Mouse (Mus musculus): ENCODE measurements around the gene Hcfc1r1. TPM values are rescaled to one million over a fixed set of nuclear protein-coding genes. Genes with fewer than 3 reads are reported as not detected.

Hcfc1r1 gene
- polyA plus RNA-seq (2016; fragmentation: Nextera tagmentation; extraction: Ambion mirVana) = 28.0 and 29.0 TPM in 2 replicates

DNA sequence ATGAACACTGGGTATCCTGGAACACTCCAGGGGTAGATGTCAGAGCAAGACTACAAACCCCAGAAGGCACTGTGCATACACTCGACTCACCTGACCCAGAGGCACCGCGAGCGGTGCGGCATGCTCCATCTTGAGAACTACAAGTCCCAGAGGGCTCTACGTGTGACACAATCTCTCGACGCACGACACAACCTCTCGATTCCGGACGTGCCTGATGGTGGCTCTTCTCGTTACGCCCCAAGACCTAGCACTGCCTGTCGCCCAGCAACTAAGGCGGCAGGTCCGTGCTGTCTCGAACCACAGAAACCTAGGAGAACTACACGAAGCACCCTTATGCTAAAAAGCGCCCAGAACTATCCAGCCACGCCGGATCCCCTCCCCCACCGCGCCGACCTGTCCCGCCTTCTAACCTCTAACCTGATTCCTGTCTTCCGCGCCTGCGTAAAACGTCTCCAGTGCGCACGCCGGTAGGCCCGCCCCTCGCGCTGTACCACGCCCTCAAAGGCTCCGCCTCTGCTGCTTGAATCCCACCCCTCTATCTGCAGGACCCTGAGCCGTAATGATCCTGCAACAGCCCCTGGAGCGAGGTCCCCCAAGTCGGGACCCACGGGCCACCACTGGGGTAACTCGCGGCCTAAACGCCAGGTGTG, at the start of gene Hcfc1r1, which contains the start of gene Thoc6:
Gene Hcfc1r1, plus strand, starts transcription at position 173 of the 650 bp plus-strand sequence.
Gene Thoc6, minus strand, starts transcription at position 459 of the 650 bp plus-strand sequence.
- Histone ChIP-seq H3K27me3 (ENCODE audit: poor library complexity, severe bottlenecking) (peaks cover 44% of the 10 kb centered on the region), H3K9me3 (no peaks in the 10 kb centered on the region), H3K4me3 (peak within 1 kb of the TSS; percentile 68), H3K36me3 (replicated peaks) (peaks cover 23% of the 10 kb centered on the region), H3K27ac (peak within 1 kb of the TSS; percentile 93), H3K4me1 (peaks cover 53% of the 10 kb centered on the region)
- WGBS = under 1% methylated on average over 45 of the region's 45 CpGs
- peak; percentile 94 for DNase-seq (ENCODE audit: extremely low spot score, low spot score)

DNA sequence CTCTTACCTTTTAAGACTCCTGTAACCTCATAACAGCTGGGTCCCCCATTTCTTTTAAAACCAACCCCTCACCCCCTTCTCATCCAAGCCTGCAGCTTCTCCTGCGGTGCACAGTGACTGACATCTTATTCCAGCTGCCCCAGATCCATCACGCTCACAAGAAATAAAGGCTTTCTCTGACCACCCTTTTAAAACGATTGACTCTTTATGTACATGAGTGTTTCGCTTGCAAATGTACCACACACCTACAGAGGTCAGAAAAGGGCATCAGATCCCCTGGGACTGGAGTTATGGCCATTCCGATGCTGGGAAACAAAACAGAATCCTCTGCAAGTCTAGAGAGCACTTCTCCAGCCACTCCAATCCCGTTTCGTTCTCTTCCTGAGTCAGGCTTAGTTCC, 45.6 kb upstream of the Hcfc1r1 start:
- no peak for DNase-seq (ENCODE audit: extremely low spot score, low spot score)
- Histone ChIP-seq H3K4me3 (no peak overlapping the region), H3K9me3 (no peaks in the 10 kb centered on the region), H3K27ac (no peak overlapping the region), H3K36me3 (replicated peaks) (no peaks in the 10 kb centered on the region), H3K4me1 (peaks cover 18% of the 10 kb centered on the region), H3K27me3 (ENCODE audit: poor library complexity, severe bottlenecking) (peaks cover 10% of the 10 kb centered on the region; the same call in 1 of the 2 replicates)
- WGBS = 45% methylated on average over 7 of the region's 7 CpGs

DNA sequence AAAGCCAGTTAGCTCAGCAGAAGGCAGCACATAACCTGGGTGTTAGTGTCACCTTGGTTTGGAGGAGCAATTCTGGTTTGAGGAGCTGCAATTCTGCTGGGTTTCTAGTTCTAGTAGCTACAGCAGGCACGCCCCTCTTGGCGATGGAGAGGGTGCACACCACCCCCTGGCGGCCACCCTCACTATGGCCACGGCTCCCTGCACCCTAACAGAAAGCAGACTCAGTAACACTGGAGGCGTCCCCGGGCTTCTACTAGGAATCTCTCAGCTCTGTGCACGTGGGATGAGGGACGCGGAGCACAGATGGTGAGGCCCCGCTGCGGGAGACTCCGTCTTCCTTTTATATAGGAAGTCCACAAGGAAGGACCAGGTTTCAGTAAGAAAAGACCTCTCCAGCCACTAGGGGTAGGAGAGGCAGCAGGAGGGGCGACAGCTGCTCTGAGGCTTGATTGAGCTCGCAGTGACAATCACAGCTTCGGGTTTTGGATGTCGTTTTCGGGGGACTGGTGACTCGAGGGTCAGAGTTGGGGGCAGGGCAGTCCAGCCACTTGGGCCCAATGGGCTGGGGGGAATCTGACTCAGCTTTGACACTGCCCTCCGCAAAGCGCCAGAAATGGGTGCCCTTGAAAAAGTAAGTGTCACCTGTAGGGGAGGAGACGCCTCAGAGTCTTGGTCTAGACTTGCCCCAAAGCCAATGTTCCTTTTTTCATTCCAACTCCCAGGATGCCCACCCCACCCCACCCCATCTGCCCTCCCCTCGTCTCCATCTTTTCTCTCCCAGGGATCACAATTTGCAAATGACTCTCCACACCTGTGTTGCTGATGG, 43.0 kb upstream of the Hcfc1r1 start:
- H3K4me3 ChIP-seq = peak overlapping the region; percentile 39
- peaks cover 18% of the 10 kb centered on the region for H3K4me1 ChIP-seq
- no peaks in the 10 kb centered on the region for H3K36me3 ChIP-seq (replicated peaks)
- H3K9me3 ChIP-seq = no peaks in the 10 kb centered on the region
- WGBS = 17% methylated on average over 22 of the region's 22 CpGs
- H3K27ac ChIP-seq = no peak overlapping the region
- DNase-seq (ENCODE audit: extremely low spot score, low spot score) = peak; percentile 79
- H3K27me3 ChIP-seq (ENCODE audit: poor library complexity, severe bottlenecking) = peaks cover 10% of the 10 kb centered on the region; the same call in 1 of the 2 replicates

DNA sequence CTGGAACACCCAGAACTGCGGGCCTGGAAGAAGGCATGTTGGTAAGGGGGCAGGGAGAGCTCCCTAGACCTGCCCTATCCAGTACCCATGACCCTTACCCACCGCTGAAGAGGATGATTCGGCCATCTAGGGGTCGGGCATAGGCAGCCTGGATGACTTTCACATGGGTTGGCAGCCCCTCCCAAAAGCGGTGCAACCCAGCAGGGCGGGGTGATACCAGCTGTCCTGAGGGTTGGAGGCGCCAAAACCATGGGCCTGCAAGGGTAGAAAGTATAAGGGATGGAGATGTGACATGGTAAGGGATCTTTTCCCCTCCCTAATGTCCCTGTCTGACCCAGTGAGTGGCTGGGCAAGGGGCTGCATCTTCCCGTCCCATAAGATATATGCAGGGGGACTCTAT, 42.2 kb upstream of the Hcfc1r1 start:
- Histone ChIP-seq H3K36me3 (replicated peaks) (no peaks in the 10 kb centered on the region), H3K27me3 (ENCODE audit: poor library complexity, severe bottlenecking) (peaks cover 10% of the 10 kb centered on the region; the same call in 1 of the 2 replicates), H3K4me3 (no peak overlapping the region), H3K27ac (no peak overlapping the region), H3K9me3 (no peaks in the 10 kb centered on the region), H3K4me1 (peaks cover 18% of the 10 kb centered on the region)
- WGBS = 86% methylated on average over 8 of the region's 8 CpGs
- DNase-seq (ENCODE audit: extremely low spot score, low spot score) = no peak

DNA sequence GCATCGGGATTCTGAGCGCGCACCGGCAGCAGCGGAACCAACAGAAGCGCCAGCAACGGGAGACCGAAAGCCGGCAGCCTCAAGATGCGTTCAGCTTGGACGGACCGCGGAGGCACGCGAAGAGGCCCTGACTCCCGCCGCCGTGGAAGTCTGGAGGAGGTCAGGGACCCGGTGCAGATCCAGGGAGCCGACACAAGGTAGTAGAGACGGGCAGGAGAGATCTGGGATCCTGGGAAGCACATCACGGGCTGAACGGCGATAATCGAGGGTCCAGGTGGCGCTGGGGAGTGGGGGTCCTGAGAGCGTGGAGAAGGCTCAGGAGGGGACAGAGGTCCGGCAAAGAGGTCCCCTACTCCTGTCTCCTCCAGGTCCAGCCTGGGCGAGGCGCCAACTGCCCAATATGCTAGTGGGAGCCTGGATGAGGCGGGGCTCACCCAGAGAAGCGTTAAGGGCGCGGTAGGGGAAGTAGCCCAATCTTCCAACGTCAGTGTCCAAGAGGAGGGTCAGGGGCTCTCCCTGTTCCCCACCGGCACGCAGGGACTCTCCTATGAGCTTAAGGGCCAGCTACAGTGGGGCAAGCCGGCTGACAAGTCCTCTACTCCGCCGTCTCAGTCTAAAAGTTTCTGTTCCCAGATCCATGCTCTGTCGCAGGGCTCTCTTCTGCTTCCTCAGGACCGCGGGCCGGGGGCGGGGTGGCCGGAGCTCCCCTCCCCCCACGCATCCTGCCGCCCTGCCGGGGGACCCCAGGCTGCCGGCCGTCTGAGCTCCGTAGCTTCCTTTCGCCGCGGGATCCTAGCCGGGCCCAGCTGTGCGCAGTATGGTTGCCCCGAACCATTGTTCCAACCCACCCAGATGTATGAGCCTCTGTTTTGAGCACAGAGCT, 28.5 kb upstream of the Hcfc1r1 start, which contains the start of gene Mmp25:
Gene Mmp25, minus strand, starts transcription at position 665 of the 883 bp plus-strand sequence.
- WGBS = under 1% methylated on average over 58 of the region's 58 CpGs
- peak within 1 kb of the TSS; percentile 56 for H3K4me3 ChIP-seq
- no peaks in the 10 kb centered on the region for H3K36me3 ChIP-seq (replicated peaks)
- peak; percentile 31 for DNase-seq (ENCODE audit: extremely low spot score, low spot score)
- H3K9me3 ChIP-seq = peaks cover 5% of the 10 kb centered on the region; the same call in 1 of the 2 replicates
- H3K27me3 ChIP-seq (ENCODE audit: poor library complexity, severe bottlenecking) = peaks cover 49% of the 10 kb centered on the region
- H3K4me1 ChIP-seq = peaks cover 12% of the 10 kb centered on the region
- H3K27ac ChIP-seq = peak within 1 kb of the TSS; percentile 58

DNA sequence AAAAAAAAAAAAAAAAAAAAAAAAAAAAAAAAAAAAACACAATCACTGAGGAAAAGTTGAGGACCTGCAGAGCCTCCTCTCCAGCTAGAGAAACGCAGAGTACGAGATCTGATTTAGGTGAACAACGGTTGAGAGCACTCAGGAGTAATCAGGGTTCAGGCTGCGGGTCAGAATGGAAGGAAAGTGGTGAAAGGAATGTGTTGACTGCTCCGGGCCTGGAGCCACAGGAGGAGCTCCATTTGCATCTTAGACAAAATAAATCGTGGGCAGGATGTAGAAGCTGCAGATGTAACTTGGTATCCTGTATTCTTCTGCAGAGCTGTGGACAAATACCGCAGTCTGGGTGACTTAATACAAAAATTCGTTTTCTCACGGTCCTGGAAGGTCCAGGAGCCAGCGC, 27.5 kb upstream of the Hcfc1r1 start:
- 39% methylated on average over 10 of the region's 10 CpGs for WGBS
- Histone ChIP-seq H3K27me3 (ENCODE audit: poor library complexity, severe bottlenecking) (peaks cover 49% of the 10 kb centered on the region), H3K27ac (no peak overlapping the region), H3K9me3 (peaks cover 5% of the 10 kb centered on the region; the same call in 1 of the 2 replicates), H3K4me3 (no peak overlapping the region), H3K4me1 (peaks cover 12% of the 10 kb centered on the region), H3K36me3 (replicated peaks) (no peaks in the 10 kb centered on the region)
- DNase-seq (ENCODE audit: extremely low spot score, low spot score) = no peak

DNA sequence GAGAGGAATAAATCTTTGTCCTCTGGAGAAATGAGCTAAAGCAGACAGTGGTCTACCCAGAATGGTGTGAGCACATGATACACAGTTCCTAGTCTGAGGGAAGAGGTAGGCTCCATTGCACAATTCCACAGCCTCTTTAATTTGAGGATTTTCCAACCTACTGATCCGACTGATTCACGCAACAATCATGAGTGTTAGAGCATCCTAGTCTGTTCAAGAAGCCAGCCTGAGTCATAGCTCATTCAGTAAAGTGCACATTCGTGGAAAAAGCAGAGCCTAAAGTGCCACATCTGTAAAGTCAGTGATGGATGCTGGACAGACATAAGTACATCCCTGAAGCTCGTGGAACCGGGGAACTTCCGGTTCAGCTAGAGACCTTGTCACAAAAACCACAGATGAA, 22.0 kb upstream of the Hcfc1r1 start:
- H3K4me3 ChIP-seq = no peak overlapping the region
- no peaks in the 10 kb centered on the region for H3K9me3 ChIP-seq
- DNase-seq (ENCODE audit: extremely low spot score, low spot score) = no peak
- H3K27me3 ChIP-seq (ENCODE audit: poor library complexity, severe bottlenecking) = peaks cover 10% of the 10 kb centered on the region
- H3K36me3 ChIP-seq (replicated peaks) = no peaks in the 10 kb centered on the region
- 90% methylated on average over 6 of the region's 6 CpGs for WGBS
- no peaks in the 10 kb centered on the region for H3K4me1 ChIP-seq
- H3K27ac ChIP-seq = no peak overlapping the region

DNA sequence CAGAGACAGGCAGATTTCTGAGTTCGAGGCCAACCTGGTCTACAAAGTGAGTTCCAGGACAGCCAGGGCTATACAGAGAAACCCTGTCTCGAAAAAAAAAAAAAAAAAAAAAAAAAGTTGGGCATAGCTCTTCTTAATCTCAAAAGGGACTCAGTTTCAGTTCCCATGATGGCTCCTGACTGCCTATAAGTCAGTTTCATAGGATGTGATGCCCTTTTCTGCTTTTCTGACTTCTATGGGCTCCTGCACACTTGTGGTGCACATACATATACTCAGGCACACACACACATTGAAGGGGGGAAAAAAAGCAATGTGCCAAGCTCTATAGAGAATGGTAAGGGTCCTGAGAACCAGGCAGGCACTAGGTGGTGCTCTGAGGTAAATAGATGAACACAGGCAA, 20.1 kb upstream of the Hcfc1r1 start:
- no peaks in the 10 kb centered on the region for H3K36me3 ChIP-seq (replicated peaks)
- 86% methylated on average over 2 of the region's 2 CpGs for WGBS
- H3K27ac ChIP-seq = no peak overlapping the region
- no peak for DNase-seq (ENCODE audit: extremely low spot score, low spot score)
- H3K9me3 ChIP-seq = no peaks in the 10 kb centered on the region
- no peaks in the 10 kb centered on the region; the same call in 1 of the 2 replicates for H3K27me3 ChIP-seq (ENCODE audit: poor library complexity, severe bottlenecking)
- no peaks in the 10 kb centered on the region for H3K4me1 ChIP-seq
- no peak overlapping the region for H3K4me3 ChIP-seq

DNA sequence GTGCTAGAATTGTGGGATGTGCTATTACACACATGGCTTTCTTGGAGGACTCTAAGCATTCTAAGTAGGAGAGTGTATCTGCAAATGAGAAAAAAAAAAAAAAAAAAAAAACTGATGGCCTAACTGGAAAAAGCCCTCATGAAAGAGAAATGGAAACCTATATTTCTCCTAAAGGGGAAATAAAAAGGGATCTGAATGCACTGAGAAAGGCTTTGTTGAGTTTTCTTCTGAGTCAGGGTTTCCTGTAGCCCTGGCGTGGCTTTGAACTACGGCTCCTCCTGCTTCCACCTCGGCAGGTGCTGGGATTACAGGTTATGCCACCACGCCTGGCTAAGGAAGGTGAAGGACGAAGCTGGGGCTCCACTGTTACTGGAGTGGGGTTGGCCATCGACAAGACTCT, 19.4 kb upstream of the Hcfc1r1 start:
- no peak for DNase-seq (ENCODE audit: extremely low spot score, low spot score)
- H3K27ac ChIP-seq = no peak overlapping the region
- H3K4me3 ChIP-seq = no peak overlapping the region
- H3K27me3 ChIP-seq (ENCODE audit: poor library complexity, severe bottlenecking) = peaks cover 3% of the 10 kb centered on the region; the same call in 1 of the 2 replicates
- WGBS = 72% methylated on average over 6 of the region's 6 CpGs
- no peaks in the 10 kb centered on the region for H3K9me3 ChIP-seq
- no peaks in the 10 kb centered on the region for H3K36me3 ChIP-seq (replicated peaks)
- no peaks in the 10 kb centered on the region for H3K4me1 ChIP-seq

DNA sequence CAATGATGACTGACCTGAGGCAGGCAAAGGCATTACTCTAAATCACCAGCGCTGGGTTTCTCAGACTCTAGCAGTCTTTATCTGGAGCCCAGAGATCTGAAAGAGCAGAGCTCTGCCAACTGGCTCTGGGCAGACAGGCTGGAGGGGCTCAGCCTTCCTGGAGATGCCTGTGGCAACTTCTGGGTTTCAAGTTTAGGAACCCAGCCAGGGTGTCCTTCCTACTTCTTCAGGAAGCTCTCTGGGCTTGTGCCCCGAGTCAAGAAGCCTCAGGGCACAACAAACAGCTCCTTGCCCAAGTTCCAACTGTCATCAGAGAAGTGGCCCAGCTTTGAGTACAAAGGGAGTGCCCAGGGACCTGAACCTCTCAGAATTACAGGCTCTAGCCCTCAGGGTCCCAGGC, 19.0 kb upstream of the Hcfc1r1 start:
- Histone ChIP-seq H3K4me1 (no peaks in the 10 kb centered on the region), H3K9me3 (no peaks in the 10 kb centered on the region), H3K36me3 (replicated peaks) (no peaks in the 10 kb centered on the region), H3K27ac (no peak overlapping the region), H3K4me3 (no peak overlapping the region), H3K27me3 (ENCODE audit: poor library complexity, severe bottlenecking) (peaks cover 8% of the 10 kb centered on the region)
- DNase-seq (ENCODE audit: extremely low spot score, low spot score) = no peak
- 64% methylated on average over 2 of the region's 2 CpGs for WGBS

DNA sequence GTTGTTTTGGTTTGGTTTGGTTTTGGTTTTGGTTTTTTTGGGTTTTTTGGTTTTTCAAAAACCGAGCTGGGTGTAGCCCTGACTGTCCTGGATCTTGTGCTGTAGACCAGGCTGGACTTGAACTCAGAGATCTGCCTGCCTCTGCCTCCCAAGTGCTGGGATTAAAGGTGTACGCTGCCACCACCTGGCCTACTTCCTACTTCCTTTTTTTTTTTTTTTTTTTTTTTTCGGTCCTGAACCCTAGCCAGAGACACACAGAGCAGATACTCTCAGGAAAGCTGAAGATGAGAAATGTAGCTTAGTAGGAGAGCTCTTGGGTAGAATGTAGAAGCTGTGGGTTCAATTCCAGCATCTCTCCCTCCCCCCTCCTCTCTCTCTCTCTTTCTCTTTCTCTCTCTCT, 14.9 kb upstream of the Hcfc1r1 start:
- DNase-seq (ENCODE audit: extremely low spot score, low spot score) = no peak
- H3K36me3 ChIP-seq (replicated peaks) = no peaks in the 10 kb centered on the region
- 88% methylated on average over 3 of the region's 3 CpGs for WGBS
- H3K4me1 ChIP-seq = peaks cover 13% of the 10 kb centered on the region; the same call in 1 of the 2 replicates
- no peaks in the 10 kb centered on the region for H3K9me3 ChIP-seq
- no peak overlapping the region for H3K4me3 ChIP-seq
- H3K27ac ChIP-seq = no peak overlapping the region
- peaks cover 47% of the 10 kb centered on the region for H3K27me3 ChIP-seq (ENCODE audit: poor library complexity, severe bottlenecking)

Measured in forebrain, embryonic 10.5 days (tissue).